Mouse (Mus musculus): ENCODE results near the gene Gm49378. TPM values are rescaled to one million over a fixed set of nuclear protein-coding genes. Genes with fewer than 3 reads are reported as not detected.

Gm49378 gene
- total and polyA plus RNA-seq, 3 experiments, result 0.17 to 11.7 (median 8.7) TPM

GRCm38 (mm10) chr14:55614565-55615178 is 23.0 kb downstream of the Gm49378 start:
- no peak overlapping the region for H3K4me2 ChIP-seq (ENCODE audit: insufficient read depth, low read depth, poor library complexity, severe bottlenecking)
- in situ Hi-C loops (cut with MboI; ENCODE audit: low pct_ligation_motif_present, low pct_unique_long_range_greater_than_20kb, low sequenced_read_pairs), result no loop called here
- no peaks in the 10 kb centered on the region for H3K79me2 ChIP-seq (replicated peaks; ENCODE audit: control insufficient read depth, extremely low read depth, insufficient read depth, poor library complexity, severe bottlenecking)
- H3K9ac ChIP-seq (ENCODE audit: insufficient read depth, low read depth), result no peak overlapping the region
- H3K36me3 ChIP-seq (replicated peaks in 1 of 2; ENCODE audit: control insufficient read depth in 1 of 2, insufficient read depth in 1 of 2, low read length in 1 of 2), result peaks cover 3 to 12% of the 10 kb centered on the region in 2 experiments
- TF ChIP-seq MAX (IDR thresholded peaks at IDR 0.05; ENCODE audit: low read length), result no peak
- TF ChIP-seq HCFC1 (IDR thresholded peaks at IDR 0.05; ENCODE audit: low read depth, low read length), result no peak
- no peak for TF ChIP-seq ZNF384 (IDR thresholded peaks at IDR 0.05; ENCODE audit: low read depth, low read length)
- DNase-seq (ENCODE audit: extremely low read depth), result no peak
- H3K4me1 ChIP-seq (ENCODE audit: control insufficient read depth in 1 of 2, insufficient read depth in 2 of 2), result no peaks in the 10 kb centered on the region
- no peak overlapping the region for H3K27ac ChIP-seq (ENCODE audit: insufficient read depth, low read depth)
- no peaks in the 10 kb centered on the region for H3K9me3 ChIP-seq (replicated peaks; ENCODE audit: low read length)
- H3K4me3 ChIP-seq (replicated peaks in 1 of 3; ENCODE audit: low read depth in 2 of 3, low read length in 2 of 3, poor library complexity in 1 of 3), result no peak overlapping the region
- H3K27me3 ChIP-seq (replicated peaks), result no peaks in the 10 kb centered on the region
- dilution Hi-C loops (cut with MboI; ENCODE audit: extremely low pct_ligation_motif_present, extremely low pct_unique_long_range_greater_than_20kb, low sequenced_read_pairs), result no loop called here

GRCm38 (mm10) chr14:55613346-55613745 is 24.3 kb downstream of the Gm49378 start:
- in situ Hi-C loops (cut with MboI; ENCODE audit: low pct_ligation_motif_present, low pct_unique_long_range_greater_than_20kb, low sequenced_read_pairs) (no loop called here), dilution Hi-C loops (cut with MboI; ENCODE audit: extremely low pct_ligation_motif_present, extremely low pct_unique_long_range_greater_than_20kb, low sequenced_read_pairs) (no loop called here)
- Histone ChIP-seq H3K27me3 (replicated peaks) (no peaks in the 10 kb centered on the region), H3K27ac (ENCODE audit: insufficient read depth, low read depth) (no peak overlapping the region), H3K4me3 (replicated peaks in 1 of 3; ENCODE audit: low read depth in 2 of 3, low read length in 2 of 3, poor library complexity in 1 of 3) (no peak overlapping the region), H3K9ac (ENCODE audit: insufficient read depth, low read depth) (no peak overlapping the region), H3K9me3 (replicated peaks; ENCODE audit: low read length) (no peaks in the 10 kb centered on the region), H3K4me1 (ENCODE audit: control insufficient read depth in 1 of 2, insufficient read depth in 2 of 2) (no peaks in the 10 kb centered on the region), H3K36me3 (replicated peaks in 1 of 2; ENCODE audit: control insufficient read depth in 1 of 2, insufficient read depth in 1 of 2, low read length in 1 of 2) (peaks cover 10 to 25% of the 10 kb centered on the region in 2 experiments), H3K79me2 (replicated peaks; ENCODE audit: control insufficient read depth, extremely low read depth, insufficient read depth, poor library complexity, severe bottlenecking) (no peaks in the 10 kb centered on the region), H3K4me2 (ENCODE audit: insufficient read depth, low read depth, poor library complexity, severe bottlenecking) (no peak overlapping the region)
- TF ChIP-seq PAX5 (IDR thresholded peaks at IDR 0.05; ENCODE audit: low read length) (no peak), ZKSCAN1 (IDR thresholded peaks at IDR 0.05; ENCODE audit: borderline replicate concordance, low read depth, low read length) (no peak)
- DNase-seq (ENCODE audit: extremely low read depth), result no peak

- H3K9me3 ChIP-seq (replicated peaks; ENCODE audit: low read length), result no peaks in the 10 kb centered on the region
- no peak overlapping the region for H3K4me3 ChIP-seq (replicated peaks in 1 of 3; ENCODE audit: low read depth in 2 of 3, low read length in 2 of 3, poor library complexity in 1 of 3)
- H3K4me1 ChIP-seq (ENCODE audit: control insufficient read depth in 1 of 2, insufficient read depth in 2 of 2), result peaks cover 4 to 20% of the 10 kb centered on the region in 2 experiments; a peak in 3 of 4 replicates
- no peak for TF ChIP-seq USF2 (conservative IDR thresholded peaks at IDR 0.05; ENCODE audit: low read depth, low read length)
- TF ChIP-seq NRF1 (IDR thresholded peaks at IDR 0.05; ENCODE audit: low read depth, low read length), result no peak
- no peak for TF ChIP-seq ELF1 (IDR thresholded peaks at IDR 0.05; ENCODE audit: low read depth, low read length)
- TF ChIP-seq ZC3H11A (IDR thresholded peaks at IDR 0.05; ENCODE audit: low read depth, low read length), result no peak
- TF ChIP-seq MAZ (IDR thresholded peaks at IDR 0.05; ENCODE audit: low read depth, low read length), result no peak
- no peak for TF ChIP-seq TBP (conservative IDR thresholded peaks at IDR 0.05; ENCODE audit: low read depth, low read length)
- TF ChIP-seq POLR2AphosphoS2 (IDR thresholded peaks at IDR 0.05; ENCODE audit: low read depth, low read length), result no peak
- TF ChIP-seq TCF12 (IDR thresholded peaks at IDR 0.05; ENCODE audit: low read depth, low read length), result no peak
- TF ChIP-seq MXI1 (IDR thresholded peaks at IDR 0.05; ENCODE audit: low read depth, low read length), result no peak
- TF ChIP-seq NELFE (IDR thresholded peaks at IDR 0.05; ENCODE audit: low read depth, low read length), result no peak
- TF ChIP-seq RAD21 (IDR thresholded peaks at IDR 0.05; ENCODE audit: low read depth, low read length), result no peak
- no peak for TF ChIP-seq MEF2A (IDR thresholded peaks at IDR 0.05; ENCODE audit: borderline replicate concordance, low read depth, low read length)
- TF ChIP-seq ZMIZ1 (IDR thresholded peaks at IDR 0.05; ENCODE audit: low read depth, low read length), result no peak
- TF ChIP-seq GABPA (IDR thresholded peaks at IDR 0.05; ENCODE audit: insufficient replicate concordance, low read depth, low read length), result no peak
- dilution Hi-C loops (cut with MboI; ENCODE audit: extremely low pct_ligation_motif_present, extremely low pct_unique_long_range_greater_than_20kb, low sequenced_read_pairs), result no loop called here
- no peaks in the 10 kb centered on the region for H3K79me2 ChIP-seq (replicated peaks; ENCODE audit: control insufficient read depth, extremely low read depth, insufficient read depth, poor library complexity, severe bottlenecking)
- DNase-seq (ENCODE audit: extremely low read depth), result no peak
- in situ Hi-C loops (cut with MboI; ENCODE audit: low pct_ligation_motif_present, low pct_unique_long_range_greater_than_20kb, low sequenced_read_pairs), result no loop called here
- no peaks in the 10 kb centered on the region for H3K27me3 ChIP-seq (replicated peaks)
- no peak overlapping the region for H3K9ac ChIP-seq (ENCODE audit: insufficient read depth, low read depth)
- H3K4me2 ChIP-seq (ENCODE audit: insufficient read depth, low read depth, poor library complexity, severe bottlenecking), result no peak overlapping the region
- H3K27ac ChIP-seq (ENCODE audit: insufficient read depth, low read depth), result no peak overlapping the region
- H3K36me3 ChIP-seq (replicated peaks in 1 of 2; ENCODE audit: control insufficient read depth in 1 of 2, insufficient read depth in 1 of 2, low read length in 1 of 2), result peaks cover 35 to 57% of the 10 kb centered on the region in 2 experiments
Measured at GRCm38 (mm10) chr14:55608339-55608738, 29.4 kb downstream of the Gm49378 start.

Data from CH12.LX (cell line).